16 mouse cellular contexts compared by ENCODE assay signal in the genomic region with DNA sequence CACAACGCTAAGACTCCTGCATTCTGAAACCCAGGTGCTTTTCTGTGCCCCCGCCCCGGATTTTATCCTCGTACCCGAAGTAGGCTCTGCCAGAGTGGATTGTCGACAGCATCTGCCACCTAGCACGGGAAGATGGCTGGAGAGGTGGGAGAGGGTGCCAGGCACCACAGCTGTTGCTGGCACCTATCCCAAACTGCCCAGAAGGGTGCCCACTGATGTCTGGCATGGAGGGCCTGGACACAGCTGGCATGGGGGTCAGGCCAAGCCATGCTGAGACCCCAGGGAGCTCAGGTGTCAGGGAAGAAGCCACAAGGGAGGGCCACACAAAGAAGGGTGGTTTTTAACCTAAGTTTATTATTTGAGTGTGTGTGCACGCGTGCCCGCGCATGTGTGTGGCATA. TPM values are rescaled to one million over a fixed set of nuclear protein-coding genes. Genes with fewer than 3 reads are reported as not detected.
DNase-seq lines count a peak whose midpoint lies in the region; ATAC-seq lines count a peak whose summit lies in the region.
"Had no signal": no experiment of that assay in that cellular context is flagged by ENCODE, and none has a peak within 500 bp of the region (broad histone marks: within the 10 kb centered on the region; RNA-seq: fewer than 3 reads in every experiment).

No protein-coding gene starts in this region.

- H3K9me3 ChIP-seq in embryonic facial prominence, embryonic 15.5 days (replicated peaks) = no peaks in the 10 kb centered on the region
- H3K9me3 ChIP-seq in limb, embryonic 10.5 days (replicated peaks) = no peaks in the 10 kb centered on the region
- no peaks in the 10 kb centered on the region for H3K9me3 ChIP-seq in midbrain, embryonic 15.5 days
- H3K9me3 ChIP-seq: G1E; heart, embryonic 15.5 days had no signal

- no peak overlapping the region for H3K9ac ChIP-seq in embryonic facial prominence, embryonic 15.5 days
- H3K9ac ChIP-seq in midbrain, embryonic 15.5 days = no peak overlapping the region
- H3K9ac ChIP-seq: heart, embryonic 15.5 days had no signal

- no peak for ATAC-seq in embryonic facial prominence, embryonic 15.5 days (ENCODE audit: insufficient number of reproducible peaks, low FRiP score, low TSS enrichment, low read depth)
- ATAC-seq in midbrain, embryonic 15.5 days (replicated peaks) = no peak

- no peak overlapping the region for H3K4me2 ChIP-seq in embryonic facial prominence, embryonic 15.5 days (replicated peaks)
- H3K4me2 ChIP-seq in midbrain, embryonic 15.5 days = no peak overlapping the region
- H3K4me2 ChIP-seq: heart, embryonic 15.5 days had no signal

- H3K36me3 ChIP-seq in embryonic facial prominence, embryonic 15.5 days = peaks cover 30% of the 10 kb centered on the region
- H3K36me3 ChIP-seq in limb, embryonic 10.5 days = peaks cover 36% of the 10 kb centered on the region
- H3K36me3 ChIP-seq in midbrain, embryonic 15.5 days (replicated peaks) = no peaks in the 10 kb centered on the region
- H3K36me3 ChIP-seq: G1E; heart, embryonic 15.5 days had no signal

- intact Hi-C loops in heart, postnatal 14 days (cut with DNase I) = no loop called here

- peaks cover 51% of the 10 kb centered on the region for H3K4me1 ChIP-seq in embryonic facial prominence, embryonic 15.5 days
- H3K4me1 ChIP-seq in limb, embryonic 10.5 days = peaks cover 80% of the 10 kb centered on the region
- H3K4me1 ChIP-seq in midbrain, embryonic 15.5 days = peaks cover 47% of the 10 kb centered on the region

- 0 out of 2 replicates have a peak overlapping the region, but pooled peaks have one; percentile 5 for H3K27ac ChIP-seq in embryonic facial prominence, embryonic 15.5 days (replicated peaks)
- 0 out of 2 replicates have a peak overlapping the region, but pooled peaks have one; percentile 1 for H3K27ac ChIP-seq in limb, embryonic 10.5 days
- 0 out of 2 replicates have a peak overlapping the region, but pooled peaks have one; percentile 2 for H3K27ac ChIP-seq in midbrain, embryonic 15.5 days
- H3K27ac ChIP-seq: heart, embryonic 15.5 days had no signal

- no peaks in the 10 kb centered on the region for H3K27me3 ChIP-seq in embryonic facial prominence, embryonic 15.5 days
- H3K27me3 ChIP-seq in limb, embryonic 10.5 days (ENCODE audit: low read depth, poor library complexity, severe bottlenecking) = 0 out of 2 replicates have a peak, but pooled peaks cover 5% of the 10 kb centered on the region
- H3K27me3 ChIP-seq in midbrain, embryonic 15.5 days (replicated peaks) = no peaks in the 10 kb centered on the region

- no peak overlapping the region for H3K4me3 ChIP-seq in embryonic facial prominence, embryonic 15.5 days (replicated peaks)
- H3K4me3 ChIP-seq in limb, embryonic 10.5 days = no peak overlapping the region
- no peak overlapping the region for H3K4me3 ChIP-seq in midbrain, embryonic 15.5 days
- H3K4me3 ChIP-seq: heart, embryonic 15.5 days had no signal

- WGBS in embryonic facial prominence, embryonic 15.5 days = 70% methylated on average over 11 of the region's 11 CpGs
- WGBS in limb, embryonic 10.5 days = 57% methylated on average over 11 of the region's 11 CpGs
- 55% methylated on average over 11 of the region's 11 CpGs for WGBS in midbrain, embryonic 15.5 days

- peak; percentile 5 for DNase-seq in heart, postnatal 4 days
- no peak for DNase-seq in heart, postnatal 14 days
- no peak for DNase-seq in limb, embryonic 10.5 days (ENCODE audit: low spot score)
- DNase-seq in kidney, adult 8-10 months = no peak
- no peak for DNase-seq in kidney, postnatal 10 days
- DNase-seq in gastrocnemius, postnatal 4 days (ENCODE audit: low spot score in 2 of 2) = no peak
- DNase-seq: B cell, adult 2 months; cerebellum, adult 11-12 months; kidney, adult 18-20 months; lung, adult 18-20 months had no signal

RNA-seq across cellular contexts. Expression of a gene that starts 4.8 kb away (rescaled TPM):
- 1 to 10 TPM; 3.1 to 3.7 TPM for total RNA-seq in heart, postnatal 4 days (2021)
- under 1 TPM; 0.49 to 0.74 TPM for total RNA-seq in heart, postnatal 14 days (2021)
- polyA plus RNA-seq in embryonic facial prominence, embryonic 15.5 days (2015; fragmentation: Nextera tagmentation; extraction: Ambion mirVana) = 28.1 and 31.0 TPM in 2 replicates
- polyA plus RNA-seq in limb, embryonic 10.5 days (2016; fragmentation: Nextera tagmentation; extraction: Ambion mirVana) = 47.4 and 53.4 TPM in 2 replicates
- polyA plus RNA-seq in midbrain, embryonic 15.5 days (2015; fragmentation: Nextera tagmentation; extraction: Ambion mirVana) = 4.3 and 5.8 TPM in 2 replicates
- total RNA-seq in gastrocnemius, postnatal 4 days (2021) = 1 to 10 TPM; 2.6 to 2.8 TPM
- total RNA-seq: G1E had no signal
- polyA plus RNA-seq: G1E had no signal

RNA-seq across cellular contexts. Expression of a gene that starts 10.3 kb away (rescaled TPM):
- total RNA-seq in heart, postnatal 4 days (2021) = under 1 TPM in 1 of 2 experiments, not detected in 1; 0.26 TPM
- not detected for total RNA-seq in heart, postnatal 14 days (2021)
- polyA plus RNA-seq in embryonic facial prominence, embryonic 15.5 days (2015; fragmentation: Nextera tagmentation; extraction: Ambion mirVana) = 42.3 and 47.2 TPM in 2 replicates
- 13.2 and 18.4 TPM in 2 replicates for polyA plus RNA-seq in limb, embryonic 10.5 days (2016; fragmentation: Nextera tagmentation; extraction: Ambion mirVana)
- polyA plus RNA-seq in midbrain, embryonic 15.5 days (2015; fragmentation: Nextera tagmentation; extraction: Ambion mirVana) = 40.5 and 43.0 TPM in 2 replicates
- total RNA-seq in gastrocnemius, postnatal 4 days (2021) = not detected
- total RNA-seq: G1E; megakaryocyte progenitor cell, adult 5-6 weeks had no signal
- polyA plus RNA-seq: G1E had no signal

RNA-seq across cellular contexts. Expression of a gene that starts 16.7 kb away (rescaled TPM):
- total RNA-seq in heart, postnatal 4 days (2021) = 10 to 100 TPM; 93.6 to 95.2 TPM
- total RNA-seq in heart, postnatal 14 days (2021) = 10 to 100 TPM; 80.4 to 100.0 TPM
- polyA plus RNA-seq in embryonic facial prominence, embryonic 15.5 days (2015; fragmentation: Nextera tagmentation; extraction: Ambion mirVana) = 93.2 and 96.1 TPM in 2 replicates
- polyA plus RNA-seq in limb, embryonic 10.5 days (2016; fragmentation: Nextera tagmentation; extraction: Ambion mirVana) = 29.4 TPM in 2 replicates
- polyA plus RNA-seq in midbrain, embryonic 15.5 days (2015; fragmentation: Nextera tagmentation; extraction: Ambion mirVana) = 59.5 and 62.2 TPM in 2 replicates
- total RNA-seq in gastrocnemius, postnatal 4 days (2021) = 10 to 100 TPM; 54.6 to 55.8 TPM

RNA-seq across cellular contexts. Expression of a gene that starts 28.7 kb away (rescaled TPM):
- under 1 TPM; 0.14 to 0.23 TPM for total RNA-seq in heart, postnatal 4 days (2021)
- total RNA-seq in heart, postnatal 14 days (2021) = not detected
- polyA plus RNA-seq in embryonic facial prominence, embryonic 15.5 days (2015; fragmentation: Nextera tagmentation; extraction: Ambion mirVana) = 0.13 and 0.21 TPM in 2 replicates
- polyA plus RNA-seq in limb, embryonic 10.5 days (2016; fragmentation: Nextera tagmentation; extraction: Ambion mirVana) = 0.24 TPM in 1 of 2 replicates, not detected in the other
- 0.14 and 0.17 TPM in 2 replicates for polyA plus RNA-seq in midbrain, embryonic 15.5 days (2015; fragmentation: Nextera tagmentation; extraction: Ambion mirVana)
- under 1 TPM; 0.12 to 0.16 TPM for total RNA-seq in gastrocnemius, postnatal 4 days (2021)
- total RNA-seq: G1E; megakaryocyte progenitor cell, adult 5-6 weeks had no signal
- polyA plus RNA-seq: G1E; heart, embryonic 15.5 days had no signal

RNA-seq across cellular contexts. Expression of a gene that starts 32.0 kb away (rescaled TPM):
- total RNA-seq in heart, postnatal 4 days (2021) = under 1 TPM; 0.21 to 0.72 TPM
- under 1 TPM; 0.22 to 0.48 TPM for total RNA-seq in heart, postnatal 14 days (2021)
- 0.46 and 0.64 TPM in 2 replicates for polyA plus RNA-seq in embryonic facial prominence, embryonic 15.5 days (2015; fragmentation: Nextera tagmentation; extraction: Ambion mirVana)
- polyA plus RNA-seq in limb, embryonic 10.5 days (2016; fragmentation: Nextera tagmentation; extraction: Ambion mirVana) = 0.25 and 0.30 TPM in 2 replicates
- polyA plus RNA-seq in midbrain, embryonic 15.5 days (2015; fragmentation: Nextera tagmentation; extraction: Ambion mirVana) = 0.89 and 0.99 TPM in 2 replicates
- total RNA-seq in gastrocnemius, postnatal 4 days (2021) = under 1 TPM; 0.27 to 0.34 TPM
- total RNA-seq: left cerebral cortex, postnatal 10 days; megakaryocyte progenitor cell, adult 5-6 weeks had no signal
- polyA plus RNA-seq: G1E had no signal
